Mouse (Mus musculus): ENCODE measurements at regions not wholly inside any gene's neighbourhood (a gene's known extent, or its start where the extent isn't known, plus 50 kb on each side); places are given as distances from the start of the nearest gene placed in this dataset.

DNA sequence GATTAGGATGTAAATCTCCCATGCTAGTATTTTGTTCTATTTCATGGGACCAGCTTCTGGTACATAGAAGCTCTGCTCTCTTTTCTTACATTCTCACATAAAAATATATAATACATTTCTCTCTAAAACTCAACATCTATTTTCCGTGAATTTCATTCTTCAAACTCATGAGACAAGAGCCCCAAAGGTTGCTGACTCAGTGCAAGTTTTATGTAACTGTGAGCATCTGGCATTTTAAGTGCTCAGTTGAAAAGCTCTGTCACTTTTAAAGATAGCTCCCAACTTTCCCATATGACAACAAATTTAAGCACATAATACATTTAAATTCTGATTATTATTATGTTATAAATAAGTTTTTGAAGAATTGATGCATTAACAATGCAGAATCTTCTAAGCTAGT, 268.5 kb downstream of the AW209491 start:
- H3K27ac ChIP-seq (ENCODE audit: low read depth, low read length), result no peak overlapping the region
- H3K4me2 ChIP-seq (ENCODE audit: low read depth), result no peak overlapping the region
- no peaks in the 10 kb centered on the region for H3K36me3 ChIP-seq (ENCODE audit: insufficient read depth)
- no peaks in the 10 kb centered on the region for H3K9me3 ChIP-seq (ENCODE audit: low read length)
- TF ChIP-seq CTCF (IDR thresholded peaks at IDR 0.05; ENCODE audit: low read depth), result no peak
- DNase-seq, result no peak
- ATAC-seq, result no peak
- no peaks in the 10 kb centered on the region for H3K27me3 ChIP-seq (ENCODE audit: insufficient read depth, low read length)
- H3K9ac ChIP-seq, result no peak overlapping the region
- WGBS, result 83% methylated on average over 1 of the region's 1 CpGs
- no peak overlapping the region for H3K4me3 ChIP-seq (ENCODE audit: low read depth, low read length)
- no peaks in the 10 kb centered on the region for H3K4me1 ChIP-seq (ENCODE audit: insufficient read depth)

- H3K4me2 ChIP-seq (ENCODE audit: low read depth), result no peak overlapping the region
- H3K4me1 ChIP-seq (ENCODE audit: insufficient read depth), result no peaks in the 10 kb centered on the region
- no peak overlapping the region for H3K9ac ChIP-seq
- ATAC-seq (no peak), DNase-seq (no peak)
- no peaks in the 10 kb centered on the region for H3K27me3 ChIP-seq (ENCODE audit: insufficient read depth, low read length)
- H3K4me3 ChIP-seq (ENCODE audit: low read depth, low read length), result no peak overlapping the region
- no peak for TF ChIP-seq CTCF (IDR thresholded peaks at IDR 0.05; ENCODE audit: low read depth)
- no peaks in the 10 kb centered on the region for H3K36me3 ChIP-seq (ENCODE audit: insufficient read depth)
- WGBS, result 93% methylated on average over 3 of the region's 3 CpGs
- no peak overlapping the region for H3K27ac ChIP-seq (ENCODE audit: low read depth, low read length)
- H3K9me3 ChIP-seq (ENCODE audit: low read length), result no peaks in the 10 kb centered on the region
Observed at GRCm38 (mm10) chr13:14930137-14930785, 300.3 kb downstream of the AW209491 start.

DNA sequence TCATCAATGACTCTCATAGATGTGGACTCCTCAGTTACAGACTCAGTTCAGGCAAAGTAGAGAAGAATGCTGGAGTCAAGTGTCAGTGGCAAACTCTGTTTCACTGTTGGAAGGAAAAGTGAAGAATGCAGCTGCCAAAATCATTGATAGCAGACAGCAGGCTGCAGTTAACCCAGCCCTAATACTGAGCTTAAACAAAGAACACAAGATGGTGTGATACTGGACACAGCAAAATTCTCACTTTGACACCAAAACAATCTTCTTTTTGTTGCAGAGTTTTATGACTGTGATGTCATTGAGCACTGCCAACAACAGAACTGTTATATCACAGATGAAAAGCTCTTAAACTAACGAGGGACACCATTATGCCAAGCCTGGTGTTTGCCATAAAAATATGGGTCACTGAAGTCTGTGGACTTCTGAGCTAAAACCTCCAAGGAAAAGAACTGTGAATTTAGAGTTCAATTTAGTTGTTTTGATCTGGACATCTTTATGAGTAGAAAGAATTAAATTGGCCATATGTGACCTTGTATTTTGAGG, 336.3 kb downstream of the AW209491 start:
- no peak for TF ChIP-seq CTCF (IDR thresholded peaks at IDR 0.05; ENCODE audit: low read depth)
- Histone ChIP-seq H3K4me1 (ENCODE audit: insufficient read depth) (no peaks in the 10 kb centered on the region), H3K4me2 (ENCODE audit: low read depth) (no peak overlapping the region), H3K27ac (ENCODE audit: low read depth, low read length) (no peak overlapping the region), H3K4me3 (ENCODE audit: low read depth, low read length) (no peak overlapping the region), H3K36me3 (ENCODE audit: insufficient read depth) (no peaks in the 10 kb centered on the region), H3K27me3 (ENCODE audit: insufficient read depth, low read length) (no peaks in the 10 kb centered on the region), H3K9ac (no peak overlapping the region), H3K9me3 (ENCODE audit: low read length) (no peaks in the 10 kb centered on the region)
- DNase-seq (no peak), ATAC-seq (no peak)
- WGBS, result 17% methylated on average over 1 of the region's 1 CpGs

DNA sequence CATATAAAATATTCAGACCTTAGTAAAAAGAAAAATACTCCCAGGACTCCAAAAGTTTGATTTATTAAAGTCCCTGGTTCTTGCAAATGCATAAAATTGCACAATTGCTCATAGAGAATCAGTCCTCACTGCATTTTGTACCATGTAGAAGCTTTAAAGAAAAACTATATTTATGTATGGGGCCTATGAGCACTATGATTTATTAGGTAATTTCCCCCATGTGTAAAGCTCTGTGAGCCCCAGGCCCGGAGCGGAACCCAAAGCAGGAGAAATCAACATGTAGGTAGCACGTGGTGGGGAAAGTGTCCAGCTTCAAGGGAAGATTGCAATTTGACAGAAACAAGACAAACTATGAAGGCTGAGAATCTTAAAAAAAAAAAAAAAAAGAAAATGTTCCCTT, 372.7 kb downstream of the AW209491 start:
- DNase-seq, result no peak
- WGBS, result 94% methylated on average over 3 of the region's 3 CpGs
- H3K9me3 ChIP-seq (ENCODE audit: low read length), result no peaks in the 10 kb centered on the region
- H3K4me2 ChIP-seq (ENCODE audit: low read depth), result no peak overlapping the region
- H3K36me3 ChIP-seq (ENCODE audit: insufficient read depth), result no peaks in the 10 kb centered on the region
- ATAC-seq, result no peak
- no peaks in the 10 kb centered on the region for H3K27me3 ChIP-seq (ENCODE audit: insufficient read depth, low read length)
- H3K9ac ChIP-seq, result no peak overlapping the region
- no peak overlapping the region for H3K4me3 ChIP-seq (ENCODE audit: low read depth, low read length)
- H3K27ac ChIP-seq (ENCODE audit: low read depth, low read length), result no peak overlapping the region
- no peak for TF ChIP-seq CTCF (IDR thresholded peaks at IDR 0.05; ENCODE audit: low read depth)
- no peaks in the 10 kb centered on the region for H3K4me1 ChIP-seq (ENCODE audit: insufficient read depth)

DNA sequence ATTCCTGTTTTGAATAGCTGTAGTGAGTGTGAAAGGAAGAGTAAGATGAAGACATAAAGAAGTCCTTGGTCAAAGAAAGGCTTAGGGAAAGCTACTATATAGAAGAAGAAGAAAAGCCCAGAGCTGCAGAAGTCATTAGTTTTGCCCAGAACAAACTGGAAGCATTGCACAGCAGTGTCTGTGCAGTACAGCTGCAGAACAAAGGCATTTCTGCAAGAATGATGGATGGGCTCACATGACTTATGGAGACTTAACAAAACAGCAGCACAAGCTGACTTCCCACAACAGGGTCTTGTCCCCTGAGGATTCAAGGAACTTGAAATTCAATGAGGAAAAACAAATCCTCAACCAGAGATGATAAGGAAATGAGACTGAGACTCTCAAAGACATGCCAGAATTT, 381.7 kb downstream of the AW209491 start:
- Histone ChIP-seq H3K4me2 (ENCODE audit: low read depth) (no peak overlapping the region), H3K36me3 (ENCODE audit: insufficient read depth) (no peaks in the 10 kb centered on the region), H3K9me3 (ENCODE audit: low read length) (no peaks in the 10 kb centered on the region), H3K4me1 (ENCODE audit: insufficient read depth) (no peaks in the 10 kb centered on the region), H3K27ac (ENCODE audit: low read depth, low read length) (no peak overlapping the region), H3K4me3 (ENCODE audit: low read depth, low read length) (no peak overlapping the region), H3K9ac (no peak overlapping the region), H3K27me3 (ENCODE audit: insufficient read depth, low read length) (no peaks in the 10 kb centered on the region)
- ATAC-seq (no peak), DNase-seq (no peak)
- TF ChIP-seq CTCF (IDR thresholded peaks at IDR 0.05; ENCODE audit: low read depth), result no peak

- ATAC-seq, result no peak
- WGBS, result 69% methylated on average over 16 of the region's 16 CpGs
- no peak for TF ChIP-seq CTCF (IDR thresholded peaks at IDR 0.05; ENCODE audit: low read depth)
- H3K4me2 ChIP-seq (ENCODE audit: low read depth), result no peak overlapping the region
- peak; percentile 1 for DNase-seq
- H3K9ac ChIP-seq, result no peak overlapping the region
- H3K36me3 ChIP-seq (ENCODE audit: insufficient read depth), result no peaks in the 10 kb centered on the region
- H3K27me3 ChIP-seq (ENCODE audit: insufficient read depth, low read length), result no peaks in the 10 kb centered on the region
- H3K4me1 ChIP-seq (ENCODE audit: insufficient read depth), result no peaks in the 10 kb centered on the region
- no peaks in the 10 kb centered on the region for H3K9me3 ChIP-seq (ENCODE audit: low read length)
- H3K27ac ChIP-seq (ENCODE audit: low read depth, low read length), result no peak overlapping the region
- H3K4me3 ChIP-seq (ENCODE audit: low read depth, low read length), result no peak overlapping the region
Observed at GRCm38 (mm10) chr13:15018811-15019745, 389.1 kb downstream of the AW209491 start.

- Histone ChIP-seq H3K36me3 (ENCODE audit: insufficient read depth) (no peaks in the 10 kb centered on the region), H3K9ac (no peak overlapping the region), H3K4me3 (ENCODE audit: low read depth, low read length) (no peak overlapping the region), H3K27me3 (ENCODE audit: insufficient read depth, low read length) (no peaks in the 10 kb centered on the region), H3K4me2 (ENCODE audit: low read depth) (no peak overlapping the region), H3K9me3 (ENCODE audit: low read length) (no peaks in the 10 kb centered on the region), H3K27ac (ENCODE audit: low read depth, low read length) (no peak overlapping the region), H3K4me1 (ENCODE audit: insufficient read depth) (no peaks in the 10 kb centered on the region)
- ATAC-seq (no peak), DNase-seq (no peak)
- 84% methylated on average over 2 of the region's 2 CpGs for WGBS
- TF ChIP-seq CTCF (IDR thresholded peaks at IDR 0.05; ENCODE audit: low read depth), result no peak
Observed at GRCm38 (mm10) chr13:15026601-15027000, 396.6 kb downstream of the AW209491 start.
